Mouse (Mus musculus) heart, embryonic 16.5 days (tissue): ENCODE results near the gene Uaca. TPM values are rescaled to one million over a fixed set of nuclear protein-coding genes. Genes with fewer than 3 reads are reported as not detected.

Source experiments
- ATAC-seq: fragments of 200-750 bp; cut with Nextera tagmentation; replicated peaks from 2 replicates; pipeline ENCODE4 v1.8.0; 2017; ENCODE audit warnings: moderate number of reproducible peaks; ENCODE audit not compliant: insufficient read depth, low FRiP score; ENCODE audit errors: extremely low read depth
- H3K27ac ChIP-seq: fragments of 300-500 bp; sonication (generic); 2 replicates; pipeline ENCODE4 v1.5.1; 2014; ENCODE audit warnings: mild to moderate bottlenecking, low read length, control low read depth, moderate library complexity
- H3K27me3 ChIP-seq: fragments of 300-500 bp; sonication (generic); 2 replicates; pipeline ENCODE4 v1.6.1; 2014; ENCODE audit warnings: low read length, mixed read lengths; ENCODE audit not compliant: control insufficient read depth, insufficient read depth
- H3K36me3 ChIP-seq: fragments of 300-500 bp; sonication (generic); 2 replicates; pipeline ENCODE4 v1.6.1; 2014; ENCODE audit not compliant: control insufficient read depth, insufficient read depth
- H3K4me1 ChIP-seq: fragments of 300-500 bp; sonication (generic); 2 replicates; pipeline ENCODE4 v1.6.1; 2014; ENCODE audit warnings: low read length, mixed read lengths; ENCODE audit not compliant: control insufficient read depth, insufficient read depth
- H3K4me2 ChIP-seq: fragments of 300-500 bp; sonication (generic); 2 replicates; pipeline ENCODE4 v1.6.1; 2014; ENCODE audit warnings: low read depth, mild to moderate bottlenecking, control low read depth, low read length
- H3K4me3 ChIP-seq: fragments of 300-500 bp; sonication (generic); 2 replicates; pipeline ENCODE4 v1.5.1; 2014; ENCODE audit warnings: mild to moderate bottlenecking, control low read depth, low read length
- H3K9ac ChIP-seq: fragments of 300-500 bp; sonication (generic); 2 replicates; pipeline ENCODE4 v1.6.1; 2014; ENCODE audit warnings: low read length, control low read depth
- H3K9me3 ChIP-seq: fragments of 300-500 bp; sonication (generic); replicated peaks from 2 replicates; pipeline ENCODE4 v1.6.1; 2016; ENCODE audit warnings: low read length; ENCODE audit not compliant: control insufficient read depth
- WGBS: fragments of 180-500 bp; shearing (Covaris S2); extraction: QIAGEN DNeasy Blood & Tissue Kit; methylation state at CpG from one replicate; pipeline ENCODE4 v1.1.7; 2014; 5-methylcytosine and 5-hydroxymethylcytosine counted together
- polyA plus RNA-seq: library from polyadenylated mRNA; unstranded; fragments of >200 nt; fragmentation: Nextera tagmentation; extraction: Ambion mirVana; gene quantifications from 2 replicates; pipeline ENCODE4 v1.2.1, GENCODE M21; 2015

Uaca gene
- polyA plus RNA-seq, 1 experiment from 2014 or later = 29.6 TPM

GRCm38 (mm10) chr9:60756258-60756657 lies 38.1 kb upstream of the Uaca start:
- WGBS = 39% methylated on average over 6 of the region's 6 CpGs
- H3K9me3 ChIP-seq = no peaks in the 10 kb centered on the region
- no peak for ATAC-seq
- no peaks in the 10 kb centered on the region for H3K36me3 ChIP-seq
- no peaks in the 10 kb centered on the region for H3K27me3 ChIP-seq
- H3K4me2 ChIP-seq = no peak overlapping the region
- peaks cover 31% of the 10 kb centered on the region for H3K4me1 ChIP-seq
- no peak overlapping the region for H3K9ac ChIP-seq
- H3K27ac ChIP-seq = no peak overlapping the region
- no peak overlapping the region for H3K4me3 ChIP-seq

DNA sequence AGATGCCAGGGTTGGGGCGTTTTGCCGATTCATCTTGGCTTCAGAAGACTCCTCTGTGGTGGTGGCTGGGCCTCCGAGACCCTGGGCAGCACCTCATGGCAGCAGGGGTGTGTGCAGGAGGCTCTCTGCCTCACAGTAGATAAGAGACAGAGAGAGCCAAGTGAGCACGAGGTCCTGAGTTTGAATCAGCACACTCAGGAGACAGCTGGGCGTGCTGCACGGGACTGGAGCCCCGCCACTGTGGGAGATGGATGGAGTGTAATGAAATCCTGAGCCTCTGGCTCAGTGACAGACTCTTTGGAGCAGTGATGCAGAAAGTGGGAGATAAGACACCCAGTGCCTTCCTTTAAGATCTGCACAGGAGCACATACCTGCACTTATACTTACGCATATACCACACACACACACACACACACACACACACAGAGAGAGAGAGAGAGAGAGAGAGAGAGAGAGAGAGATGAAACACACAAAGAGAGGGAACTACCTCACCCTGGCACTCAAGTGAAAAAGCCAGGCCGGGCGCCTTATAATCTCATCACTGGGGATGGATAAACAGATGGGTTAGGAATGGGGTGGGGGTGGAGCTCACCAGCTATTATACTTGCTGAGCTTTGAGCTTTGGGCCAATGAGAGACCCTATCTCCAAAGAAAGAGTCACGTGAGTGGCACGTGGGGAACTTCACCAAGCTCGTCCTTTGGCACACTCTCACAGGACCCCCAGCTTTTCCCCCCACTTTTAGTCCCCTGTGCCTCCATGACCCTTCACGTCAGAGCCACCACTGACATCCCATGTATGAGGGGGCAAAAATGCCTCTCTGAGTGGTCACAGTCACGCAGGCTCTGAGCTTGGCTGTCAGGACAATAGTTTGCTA lies 37.2 kb upstream of the Uaca start:
- Histone ChIP-seq H3K27ac (peak overlapping the region; percentile 75), H3K9ac (peak overlapping the region; percentile 26; the same call in 1 of the 2 replicates), H3K36me3 (no peaks in the 10 kb centered on the region), H3K27me3 (no peaks in the 10 kb centered on the region), H3K4me3 (no peak overlapping the region), H3K9me3 (no peaks in the 10 kb centered on the region), H3K4me1 (peaks cover 31% of the 10 kb centered on the region), H3K4me2 (no peak overlapping the region)
- 57% methylated on average over 15 of the region's 15 CpGs for WGBS
- no peak for ATAC-seq

DNA sequence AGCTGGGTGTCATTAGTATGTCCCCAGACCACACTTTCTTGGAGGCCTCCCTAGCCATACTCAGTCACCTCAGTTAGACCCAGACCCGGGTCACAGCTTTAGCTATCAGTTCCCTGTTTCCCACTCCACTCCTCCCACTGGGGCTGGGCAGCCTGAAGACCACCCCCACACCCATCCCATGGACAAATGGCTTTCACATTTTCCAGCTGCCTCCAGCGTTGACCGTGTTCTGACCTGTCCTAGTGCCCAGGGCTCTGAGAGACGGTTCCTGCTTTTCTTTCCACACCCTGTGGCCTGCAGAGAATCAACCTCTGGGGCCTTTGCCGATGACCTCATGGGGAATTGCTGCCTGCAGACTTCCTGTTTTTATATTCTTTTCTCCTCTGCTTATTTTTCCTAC lies 36.5 kb upstream of the Uaca start:
- ATAC-seq = peak; percentile 76
- no peak overlapping the region for H3K4me2 ChIP-seq
- no peaks in the 10 kb centered on the region for H3K27me3 ChIP-seq
- no peak overlapping the region for H3K4me3 ChIP-seq
- H3K9ac ChIP-seq = peak overlapping the region; percentile 26; the same call in 1 of the 2 replicates
- no peaks in the 10 kb centered on the region for H3K9me3 ChIP-seq
- H3K4me1 ChIP-seq = peaks cover 31% of the 10 kb centered on the region
- peak overlapping the region; percentile 75 for H3K27ac ChIP-seq
- 8% methylated on average over 5 of the region's 5 CpGs for WGBS
- no peaks in the 10 kb centered on the region for H3K36me3 ChIP-seq

- peaks cover 31% of the 10 kb centered on the region for H3K4me1 ChIP-seq
- H3K9me3 ChIP-seq = no peaks in the 10 kb centered on the region
- H3K4me2 ChIP-seq = no peak overlapping the region
- no peaks in the 10 kb centered on the region for H3K36me3 ChIP-seq
- H3K4me3 ChIP-seq = no peak overlapping the region
- H3K27ac ChIP-seq = peak overlapping the region; percentile 75
- no peaks in the 10 kb centered on the region for H3K27me3 ChIP-seq
- no peak overlapping the region for H3K9ac ChIP-seq
- WGBS = 36% methylated on average over 10 of the region's 10 CpGs
- peak; percentile 39; the same call in 1 of the 2 replicates for ATAC-seq
Measured at GRCm38 (mm10) chr9:60759436-60760007, 34.8 kb upstream of the Uaca start.

GRCm38 (mm10) chr9:60765181-60765580 lies 29.2 kb upstream of the Uaca start:
- Histone ChIP-seq H3K9ac (no peak overlapping the region), H3K4me3 (no peak overlapping the region), H3K36me3 (no peaks in the 10 kb centered on the region), H3K4me2 (no peak overlapping the region), H3K27me3 (no peaks in the 10 kb centered on the region), H3K9me3 (no peaks in the 10 kb centered on the region), H3K4me1 (0 out of 2 replicates have a peak, but pooled peaks cover 11% of the 10 kb centered on the region), H3K27ac (no peak overlapping the region)
- ATAC-seq = no peak
- WGBS = 13% methylated on average over 2 of the region's 2 CpGs

DNA sequence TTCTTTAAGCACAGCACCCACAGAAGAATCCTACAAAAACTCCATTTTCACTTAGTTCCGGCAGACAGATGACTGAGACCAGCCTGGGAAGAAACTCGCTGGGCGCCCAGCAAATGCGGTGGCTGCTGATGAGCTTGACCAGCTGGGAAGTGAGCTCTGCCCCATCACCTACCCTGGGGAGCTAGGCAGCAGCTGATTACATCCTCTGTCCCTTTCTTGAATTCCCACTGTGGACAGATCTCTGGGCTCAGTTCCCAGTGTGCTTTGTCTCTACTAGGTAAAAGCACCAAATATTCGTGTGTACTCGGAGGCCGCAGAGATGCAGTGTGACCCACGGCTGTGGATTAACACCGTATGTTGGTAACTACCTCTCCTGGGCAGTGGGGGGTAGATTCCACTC lies 25.9 kb upstream of the Uaca start:
- Histone ChIP-seq H3K4me1 (0 out of 2 replicates have a peak, but pooled peaks cover 11% of the 10 kb centered on the region), H3K36me3 (no peaks in the 10 kb centered on the region), H3K4me2 (peak overlapping the region; percentile 36), H3K27ac (peak overlapping the region; percentile 55), H3K27me3 (no peaks in the 10 kb centered on the region), H3K4me3 (no peak overlapping the region), H3K9me3 (peaks cover 6% of the 10 kb centered on the region), H3K9ac (no peak overlapping the region)
- ATAC-seq = no peak
- 40% methylated on average over 9 of the region's 9 CpGs for WGBS

DNA sequence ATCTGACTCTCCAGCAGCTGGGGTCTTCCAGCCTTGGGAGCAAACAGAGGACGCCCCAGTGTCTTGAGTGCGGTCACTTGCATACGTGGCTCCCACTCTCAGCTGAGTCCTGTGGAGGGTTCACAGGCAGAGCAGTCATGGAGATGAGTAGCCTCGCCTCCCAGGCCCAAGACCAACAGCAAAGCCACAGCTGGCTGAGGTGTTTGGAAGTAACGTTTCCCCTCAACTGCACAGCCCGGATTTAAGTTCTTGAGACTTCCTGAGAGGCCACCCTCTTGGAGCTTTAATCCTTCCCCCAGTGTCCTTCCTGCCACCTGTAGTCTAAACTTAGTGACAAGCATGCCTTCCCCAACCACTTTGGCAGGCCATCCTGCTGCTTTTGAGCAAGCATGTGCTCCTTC lies 24.6 kb upstream of the Uaca start:
- H3K9ac ChIP-seq = no peak overlapping the region
- H3K4me3 ChIP-seq = no peak overlapping the region
- no peaks in the 10 kb centered on the region for H3K36me3 ChIP-seq
- peaks cover 6% of the 10 kb centered on the region for H3K9me3 ChIP-seq
- WGBS = 66% methylated on average over 6 of the region's 6 CpGs
- ATAC-seq = peak; percentile 69
- H3K4me1 ChIP-seq = 0 out of 2 replicates have a peak, but pooled peaks cover 11% of the 10 kb centered on the region
- H3K27me3 ChIP-seq = no peaks in the 10 kb centered on the region
- H3K27ac ChIP-seq = peak overlapping the region; percentile 61
- peak overlapping the region; percentile 25; the same call in 1 of the 2 replicates for H3K4me2 ChIP-seq

- H3K9me3 ChIP-seq = peaks cover 6% of the 10 kb centered on the region
- H3K9ac ChIP-seq = no peak overlapping the region
- 86% methylated on average over 2 of the region's 2 CpGs for WGBS
- H3K4me2 ChIP-seq = no peak overlapping the region
- H3K27me3 ChIP-seq = no peaks in the 10 kb centered on the region
- H3K4me3 ChIP-seq = no peak overlapping the region
- no peak overlapping the region for H3K27ac ChIP-seq
- H3K4me1 ChIP-seq = 0 out of 2 replicates have a peak, but pooled peaks cover 6% of the 10 kb centered on the region
- no peaks in the 10 kb centered on the region for H3K36me3 ChIP-seq
- no peak for ATAC-seq
Measured at GRCm38 (mm10) chr9:60773713-60774112, 20.6 kb upstream of the Uaca start.

DNA sequence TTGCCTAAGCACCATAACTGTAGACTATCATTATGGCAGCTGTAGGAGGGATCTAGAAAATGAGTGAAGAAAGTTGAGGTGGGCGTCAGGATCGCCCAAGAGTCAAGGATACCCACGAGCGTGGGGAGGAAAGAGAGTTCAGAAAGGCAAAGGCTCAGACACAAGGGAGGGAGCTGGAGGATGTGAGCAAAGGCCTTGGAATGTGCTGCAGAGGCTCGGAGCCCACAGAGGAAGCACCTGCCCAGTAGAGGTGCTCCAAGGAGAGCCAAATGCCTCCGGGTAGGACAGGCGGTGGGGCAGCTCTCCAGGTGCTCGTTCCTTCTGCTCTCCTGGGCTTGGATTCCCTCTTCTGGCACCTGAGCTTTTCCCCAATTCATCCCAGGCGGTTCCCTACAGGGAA lies 17.4 kb upstream of the Uaca start:
- ATAC-seq = no peak
- Histone ChIP-seq H3K27ac (no peak overlapping the region), H3K36me3 (no peaks in the 10 kb centered on the region), H3K27me3 (no peaks in the 10 kb centered on the region), H3K9me3 (peaks cover 6% of the 10 kb centered on the region), H3K4me2 (no peak overlapping the region), H3K4me3 (no peak overlapping the region), H3K4me1 (no peaks in the 10 kb centered on the region), H3K9ac (no peak overlapping the region)
- 68% methylated on average over 9 of the region's 9 CpGs for WGBS
